Mouse (Mus musculus): ENCODE data around the gene Agfg1.
A peak's percentile ranks its signal among the peaks of the same experiment; 100 is the strongest.

Gene Agfg1

GRCm38 (mm10) chr1:82839296-82839613 is at the start of gene Agfg1:
Gene Agfg1 (plus strand): TSS chr1:82839483.
- DNase-seq (ENCODE audit: extremely low read depth, low read depth, low spot score) = peak; percentile 14

GRCm38 (mm10) chr1:82791105-82791504 is 48.2 kb upstream of the Agfg1 start:
- no peak for DNase-seq (ENCODE audit: extremely low read depth, low read depth, low spot score)

- no peak for DNase-seq (ENCODE audit: extremely low read depth, low read depth, low spot score)
These were observed 47.0 kb upstream of the Agfg1 start for GRCm38 (mm10) chr1:82792238-82792637.

GRCm38 (mm10) chr1:82793110-82793509 is 46.2 kb upstream of the Agfg1 start:
- DNase-seq (ENCODE audit: extremely low read depth, low read depth, low spot score) = no peak

- DNase-seq (ENCODE audit: extremely low read depth, low read depth, low spot score) = no peak
These were observed 45.3 kb upstream of the Agfg1 start for GRCm38 (mm10) chr1:82793986-82794385.

GRCm38 (mm10) chr1:82795211-82795610 is 44.1 kb upstream of the Agfg1 start:
- no peak for DNase-seq (ENCODE audit: extremely low read depth, low read depth, low spot score)

- DNase-seq (ENCODE audit: extremely low read depth, low read depth, low spot score) = peak; percentile 23
These were observed 43.4 kb upstream of the Agfg1 start for GRCm38 (mm10) chr1:82795702-82796443.

GRCm38 (mm10) chr1:82797088-82797487 is 42.2 kb upstream of the Agfg1 start:
- DNase-seq (ENCODE audit: extremely low read depth, low read depth, low spot score) = no peak

GRCm38 (mm10) chr1:82798304-82798703 is 41.0 kb upstream of the Agfg1 start:
- no peak for DNase-seq (ENCODE audit: extremely low read depth, low read depth, low spot score)

- DNase-seq (ENCODE audit: extremely low read depth, low read depth, low spot score) = no peak
These were observed 40.4 kb upstream of the Agfg1 start for GRCm38 (mm10) chr1:82798922-82799321.

- no peak for DNase-seq (ENCODE audit: extremely low read depth, low read depth, low spot score)
These were observed 38.0 kb upstream of the Agfg1 start for GRCm38 (mm10) chr1:82801105-82801783.

- no peak for DNase-seq (ENCODE audit: extremely low read depth, low read depth, low spot score)
These were observed 35.7 kb upstream of the Agfg1 start for GRCm38 (mm10) chr1:82803608-82804007.

GRCm38 (mm10) chr1:82804059-82804458 is 35.2 kb upstream of the Agfg1 start:
- no peak for DNase-seq (ENCODE audit: extremely low read depth, low read depth, low spot score)

- DNase-seq (ENCODE audit: extremely low read depth, low read depth, low spot score) = no peak
These were observed 32.9 kb upstream of the Agfg1 start for GRCm38 (mm10) chr1:82806391-82806790.

- DNase-seq (ENCODE audit: extremely low read depth, low read depth, low spot score) = no peak
These were observed 32.1 kb upstream of the Agfg1 start for GRCm38 (mm10) chr1:82807206-82807605.

- no peak for DNase-seq (ENCODE audit: extremely low read depth, low read depth, low spot score)
These were observed 30.7 kb upstream of the Agfg1 start for GRCm38 (mm10) chr1:82808564-82808963.

- no peak for DNase-seq (ENCODE audit: extremely low read depth, low read depth, low spot score)
These were observed 27.5 kb upstream of the Agfg1 start for GRCm38 (mm10) chr1:82811766-82812165.

GRCm38 (mm10) chr1:82815941-82816716 is 23.2 kb upstream of the Agfg1 start:
- DNase-seq (ENCODE audit: extremely low read depth, low read depth, low spot score) = no peak

GRCm38 (mm10) chr1:82819366-82819765 is 19.9 kb upstream of the Agfg1 start:
- no peak for DNase-seq (ENCODE audit: extremely low read depth, low read depth, low spot score)

GRCm38 (mm10) chr1:82820179-82820578 is 19.1 kb upstream of the Agfg1 start:
- DNase-seq (ENCODE audit: extremely low read depth, low read depth, low spot score) = no peak

- DNase-seq (ENCODE audit: extremely low read depth, low read depth, low spot score) = no peak
These were observed 18.6 kb upstream of the Agfg1 start for GRCm38 (mm10) chr1:82820626-82821186.

- DNase-seq (ENCODE audit: extremely low read depth, low read depth, low spot score) = no peak
These were observed 17.4 kb upstream of the Agfg1 start for GRCm38 (mm10) chr1:82821846-82822245.
